ENCODE assay signal across 8 mouse cellular contexts in the genomic region with DNA sequence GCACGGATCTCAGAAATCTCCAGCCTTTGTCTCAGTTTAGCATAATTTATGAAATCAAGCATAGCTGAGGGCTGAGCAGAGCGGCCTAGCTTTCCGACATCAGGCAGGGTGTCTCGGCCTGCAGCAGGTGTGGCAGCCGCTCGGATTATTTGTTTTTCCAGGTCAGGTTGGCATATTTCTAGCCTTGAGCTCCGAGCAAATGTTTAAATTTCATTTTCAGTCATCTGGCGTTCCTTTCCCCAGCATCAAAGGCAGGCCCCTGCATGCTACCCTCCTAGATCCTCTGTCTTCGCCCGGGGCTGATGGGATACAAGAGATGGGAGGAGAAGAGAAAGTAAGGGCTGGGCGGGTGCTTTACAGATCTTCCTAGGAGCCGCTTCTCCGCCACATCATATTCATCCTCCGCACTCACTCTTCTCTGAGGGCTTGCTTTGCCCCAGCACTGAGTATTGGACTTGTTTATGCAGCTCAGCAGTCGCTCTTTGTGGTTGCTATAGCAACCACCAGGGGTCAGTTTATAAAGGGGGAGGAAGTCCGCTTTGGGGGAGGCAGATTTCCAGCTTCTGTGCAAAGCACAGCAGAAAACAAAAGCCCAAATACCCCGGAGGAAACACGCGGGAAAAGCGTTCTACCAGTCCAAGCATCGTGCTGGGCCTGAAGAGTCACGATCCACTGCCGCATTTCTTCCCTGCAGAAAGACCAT.
DNase-seq lines count a peak whose midpoint lies in the region; ATAC-seq and TF ChIP-seq lines count a peak whose summit lies in the region.

No protein-coding gene starts in this region.

- peak overlapping the region; percentile 63 for H3K27ac ChIP-seq in embryonic facial prominence, embryonic 11.5 days (replicated peaks; ENCODE audit: low read depth, low read length)
- H3K27ac ChIP-seq in heart, embryonic 11.5 days (ENCODE audit: low read depth, low read length), result peak overlapping the region; percentile 70
- peak overlapping the region; percentile 66 for H3K27ac ChIP-seq in kidney, embryonic 14.5 days (ENCODE audit: low read depth, low read length)
- 0 out of 2 replicates have a peak overlapping the region, but pooled peaks have one; percentile 21 for H3K27ac ChIP-seq in limb, embryonic 14.5 days (replicated peaks; ENCODE audit: low read depth, low read length)
- H3K27ac ChIP-seq in midbrain, embryonic 16.5 days (ENCODE audit: low read length), result peak overlapping the region; percentile 87

- H3K4me2 ChIP-seq in embryonic facial prominence, embryonic 11.5 days (ENCODE audit: low read depth, low read length), result peak overlapping the region; percentile 24
- H3K4me2 ChIP-seq in heart, embryonic 11.5 days, result peak overlapping the region; percentile 56
- H3K4me2 ChIP-seq in kidney, embryonic 14.5 days (replicated peaks; ENCODE audit: low read depth, low read length), result no peak overlapping the region; the same call in 1 of the 2 replicates
- H3K4me2 ChIP-seq in limb, embryonic 14.5 days (replicated peaks; ENCODE audit: low read depth, low read length, severe bottlenecking), result peak overlapping the region; percentile 36
- peak overlapping the region; percentile 50 for H3K4me2 ChIP-seq in midbrain, embryonic 16.5 days (ENCODE audit: low read length)

- no peak for TF ChIP-seq POLR2A in limb, embryonic 14.5 days (IDR thresholded peaks at IDR 0.05; ENCODE audit: borderline replicate concordance, extremely low read depth, insufficient read depth, insufficient read length)

- H3K9me3 ChIP-seq in embryonic facial prominence, embryonic 11.5 days (replicated peaks; ENCODE audit: control insufficient read depth, low read length), result no peaks in the 10 kb centered on the region
- no peaks in the 10 kb centered on the region for H3K9me3 ChIP-seq in heart, embryonic 11.5 days (replicated peaks; ENCODE audit: control insufficient read depth, low read length)
- no peaks in the 10 kb centered on the region for H3K9me3 ChIP-seq in kidney, embryonic 14.5 days (ENCODE audit: control insufficient read depth, low read length)
- no peaks in the 10 kb centered on the region for H3K9me3 ChIP-seq in limb, embryonic 14.5 days (ENCODE audit: control insufficient read depth, low read length)
- no peaks in the 10 kb centered on the region for H3K9me3 ChIP-seq in midbrain, embryonic 16.5 days (replicated peaks; ENCODE audit: control insufficient read depth, low read length, poor library complexity, severe bottlenecking)

- no peak overlapping the region for H3K4me3 ChIP-seq in embryonic facial prominence, embryonic 11.5 days (ENCODE audit: low read depth, low read length)
- peak overlapping the region; percentile 17; the same call in 1 of the 2 replicates for H3K4me3 ChIP-seq in heart, embryonic 11.5 days (ENCODE audit: low read depth, low read length)
- H3K4me3 ChIP-seq in kidney, embryonic 14.5 days (ENCODE audit: low read length), result no peak overlapping the region
- H3K4me3 ChIP-seq in limb, embryonic 14.5 days (replicated peaks; ENCODE audit: low read length), result no peak overlapping the region
- H3K4me3 ChIP-seq in midbrain, embryonic 16.5 days (ENCODE audit: low read depth, low read length), result no peak overlapping the region

- H3K4me1 ChIP-seq in embryonic facial prominence, embryonic 11.5 days (ENCODE audit: control insufficient read depth, insufficient read depth, low read length), result peaks cover 10% of the 10 kb centered on the region
- H3K4me1 ChIP-seq in heart, embryonic 11.5 days (ENCODE audit: control insufficient read depth, insufficient read depth, low read length), result peaks cover 16% of the 10 kb centered on the region
- peaks cover 19% of the 10 kb centered on the region for H3K4me1 ChIP-seq in kidney, embryonic 14.5 days (ENCODE audit: control insufficient read depth, insufficient read depth, low read length)
- peaks cover 22% of the 10 kb centered on the region for H3K4me1 ChIP-seq in limb, embryonic 14.5 days (ENCODE audit: control insufficient read depth, insufficient read depth, low read length)
- H3K4me1 ChIP-seq in midbrain, embryonic 16.5 days (ENCODE audit: control insufficient read depth, insufficient read depth, low read length), result peaks cover 19% of the 10 kb centered on the region

- H3K36me3 ChIP-seq in embryonic facial prominence, embryonic 11.5 days (replicated peaks; ENCODE audit: control insufficient read depth, insufficient read depth, low read depth, low read length), result no peaks in the 10 kb centered on the region
- no peaks in the 10 kb centered on the region for H3K36me3 ChIP-seq in heart, embryonic 11.5 days (ENCODE audit: control insufficient read depth, insufficient read depth, low read length)
- H3K36me3 ChIP-seq in kidney, embryonic 14.5 days (ENCODE audit: control insufficient read depth, insufficient read depth, low read length), result no peaks in the 10 kb centered on the region
- H3K36me3 ChIP-seq in limb, embryonic 14.5 days (ENCODE audit: control insufficient read depth, insufficient read depth, low read length), result no peaks in the 10 kb centered on the region
- H3K36me3 ChIP-seq in midbrain, embryonic 16.5 days (ENCODE audit: control insufficient read depth, insufficient read depth, low read length), result no peaks in the 10 kb centered on the region

- no peaks in the 10 kb centered on the region for H3K27me3 ChIP-seq in embryonic facial prominence, embryonic 11.5 days (ENCODE audit: control insufficient read depth, insufficient read depth, low read length)
- H3K27me3 ChIP-seq in heart, embryonic 11.5 days (ENCODE audit: control insufficient read depth, insufficient read depth, low read length), result no peaks in the 10 kb centered on the region
- H3K27me3 ChIP-seq in kidney, embryonic 14.5 days (ENCODE audit: control insufficient read depth, insufficient read depth, low read length), result no peaks in the 10 kb centered on the region
- no peaks in the 10 kb centered on the region for H3K27me3 ChIP-seq in limb, embryonic 14.5 days (ENCODE audit: control insufficient read depth, insufficient read depth, low read length)
- no peaks in the 10 kb centered on the region for H3K27me3 ChIP-seq in midbrain, embryonic 16.5 days (ENCODE audit: control insufficient read depth, insufficient read depth, low read depth, low read length)

- 6% methylated on average over 23 of the region's 23 CpGs for WGBS in embryonic facial prominence, embryonic 11.5 days
- 11% methylated on average over 23 of the region's 23 CpGs for WGBS in heart, embryonic 11.5 days (ENCODE audit: insufficient replicate concordance)
- WGBS in kidney, embryonic 14.5 days, result 12% methylated on average over 23 of the region's 23 CpGs
- WGBS in limb, embryonic 14.5 days, result 11% methylated on average over 23 of the region's 23 CpGs
- WGBS in midbrain, embryonic 16.5 days, result 3% methylated on average over 23 of the region's 23 CpGs

- peak overlapping the region; percentile 44 for H3K9ac ChIP-seq in embryonic facial prominence, embryonic 11.5 days (replicated peaks; ENCODE audit: low read length)
- peak overlapping the region; percentile 49; the same call in 1 of the 2 replicates for H3K9ac ChIP-seq in heart, embryonic 11.5 days (ENCODE audit: low read depth, low read length)
- H3K9ac ChIP-seq in kidney, embryonic 14.5 days (ENCODE audit: low read depth, low read length), result no peak overlapping the region
- H3K9ac ChIP-seq in limb, embryonic 14.5 days (ENCODE audit: low read depth, low read length, severe bottlenecking), result 0 out of 2 replicates have a peak overlapping the region, but pooled peaks have one; percentile 18
- H3K9ac ChIP-seq in midbrain, embryonic 16.5 days (ENCODE audit: low read depth, low read length), result peak overlapping the region; percentile 52

- ATAC-seq in embryonic facial prominence, embryonic 11.5 days (replicated peaks; ENCODE audit: insufficient number of reproducible peaks, low FRiP score, low TSS enrichment, low read depth), result peak; percentile 48
- ATAC-seq in heart, embryonic 11.5 days (replicated peaks; ENCODE audit: insufficient number of reproducible peaks, low FRiP score, low TSS enrichment), result no peak
- ATAC-seq in kidney, embryonic 14.5 days (ENCODE audit: low FRiP score, low TSS enrichment), result peak; percentile 67; the same call in 1 of the 2 replicates
- ATAC-seq in limb, embryonic 14.5 days (ENCODE audit: low FRiP score, low read depth), result peak; percentile 64
- ATAC-seq in midbrain, embryonic 16.5 days, result peak; percentile 90
- ATAC-seq in monocyte, adult 5-6 weeks (replicated peaks; ENCODE audit: insufficient number of reproducible peaks, low FRiP score, low TSS enrichment, poor library complexity, severe bottlenecking), result no peak

- DNase-seq in brain, embryonic 18.5 days (ENCODE audit: low read depth, low spot score), result peak; percentile 66
- DNase-seq in embryonic facial prominence, embryonic 11.5 days (ENCODE audit: low spot score), result peak; percentile 80
- DNase-seq in limb, embryonic 14.5 days (ENCODE audit: low spot score), result peak; percentile 66
- DNase-seq in yolk sac, embryonic 10.5 days (ENCODE audit: low spot score), result peak; percentile 85

Comparison
In these comparisons a context has a peak if more than half of its experiments do, and no peak if none do; other contexts are left out.
1. ATAC-seq: peak in embryonic facial prominence, embryonic 11.5 days (single experiment), kidney, embryonic 14.5 days (single experiment), limb, embryonic 14.5 days (single experiment) and midbrain, embryonic 16.5 days (single experiment); none in heart, embryonic 11.5 days (single experiment) and monocyte, adult 5-6 weeks (single experiment).
2. H3K27ac ChIP-seq: peak in every context shown above with its lines; median percentile 87 in midbrain, embryonic 16.5 days; 70 in heart, embryonic 11.5 days; 66 in kidney, embryonic 14.5 days; 63 in embryonic facial prominence, embryonic 11.5 days; 21 in limb, embryonic 14.5 days.
3. Peak in every context shown above with its lines, with median percentiles within 50 percentile points of each other: DNase-seq.